Mouse (Mus musculus) kidney, adult 18-20 months (tissue): ENCODE measurements at regions not wholly inside any gene's neighbourhood (a gene's known extent, or its start where the extent isn't known, plus 50 kb on each side); places are given as distances from the start of the nearest gene placed in this dataset.

ENCODE experiments used
- DNase-seq: peaks from one replicate; pipeline ENCODE4 v3.0.0; 2021

DNA sequence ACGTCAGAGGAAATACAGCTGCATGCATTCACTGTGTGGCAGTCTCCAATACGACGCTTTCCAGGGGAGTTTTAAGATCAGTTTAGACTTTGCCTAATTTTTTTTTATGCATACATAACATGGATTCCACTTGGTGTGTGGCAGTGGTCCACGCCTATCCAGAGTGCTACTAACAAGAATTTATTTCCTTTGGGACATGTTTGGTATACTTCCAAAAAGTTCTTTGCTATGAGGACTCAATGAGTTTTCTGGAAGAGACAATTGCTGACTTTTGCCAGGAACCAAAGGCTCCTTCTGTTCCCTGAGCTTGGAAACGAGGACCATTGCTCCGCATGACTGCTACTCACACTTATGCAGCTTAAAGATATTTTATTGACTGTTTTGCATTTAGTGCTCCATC lies 59.2 kb downstream of the Marcks start:
- DNase-seq: no peak

DNA sequence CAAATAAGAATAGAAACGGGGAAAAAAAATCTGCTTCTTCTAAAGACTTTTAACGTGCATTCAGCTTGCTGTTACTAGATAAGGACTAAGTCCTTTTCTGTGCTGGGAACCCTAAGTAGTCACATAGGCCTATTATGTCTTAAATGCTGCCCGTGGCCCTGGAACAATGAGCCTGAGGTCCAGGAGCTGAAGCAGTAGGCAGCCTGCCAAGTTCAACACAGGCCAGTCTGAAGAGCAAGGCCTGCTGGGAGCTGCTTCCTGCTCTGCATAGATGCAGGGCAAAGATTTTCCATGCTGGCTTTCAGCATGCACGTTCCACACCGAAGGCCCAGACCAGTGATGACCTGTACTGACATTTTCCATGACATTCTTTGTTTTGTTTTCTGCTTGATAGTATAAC lies 60.3 kb downstream of the Marcks start:
- DNase-seq: peak; percentile 77

DNA sequence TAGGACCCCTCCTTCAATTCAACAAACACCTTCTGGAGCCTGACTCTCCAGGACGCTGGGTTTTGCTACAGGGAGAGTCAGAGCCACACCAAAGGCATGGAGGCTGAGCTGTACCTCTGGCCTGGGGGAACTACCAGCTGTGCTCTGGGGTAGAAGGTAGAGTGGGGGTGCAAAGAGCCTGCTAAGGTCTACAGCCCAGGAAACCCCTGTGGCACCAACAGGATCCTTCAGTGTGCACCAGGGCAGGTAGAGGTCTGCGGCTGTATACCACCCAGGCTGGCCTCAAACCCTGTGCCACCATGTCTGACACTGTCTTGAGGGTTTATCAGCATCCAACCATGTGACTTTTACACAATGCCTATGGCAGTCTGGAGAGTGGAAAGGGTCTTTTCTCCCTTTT lies 61.0 kb downstream of the Marcks start:
- DNase-seq: no peak

DNA sequence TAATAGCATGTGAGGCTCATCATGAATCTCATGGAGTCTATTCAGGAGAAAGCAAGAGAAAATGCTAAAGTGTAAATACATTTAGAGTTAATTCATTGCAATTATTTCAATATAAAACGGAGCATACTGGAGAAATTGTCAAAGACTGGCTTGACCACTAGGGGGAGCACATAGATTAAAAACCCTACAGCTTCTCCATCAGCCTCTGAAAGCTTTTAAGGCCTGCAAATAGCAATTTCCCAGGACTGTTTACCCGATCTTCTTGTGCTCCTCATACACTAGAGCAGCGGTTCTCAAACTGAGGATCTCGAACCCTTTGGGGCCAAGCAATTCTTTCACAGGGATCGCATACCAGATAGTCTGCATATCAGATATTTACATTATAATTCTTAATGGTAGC lies 65.9 kb downstream of the Marcks start:
- DNase-seq: no peak

DNA sequence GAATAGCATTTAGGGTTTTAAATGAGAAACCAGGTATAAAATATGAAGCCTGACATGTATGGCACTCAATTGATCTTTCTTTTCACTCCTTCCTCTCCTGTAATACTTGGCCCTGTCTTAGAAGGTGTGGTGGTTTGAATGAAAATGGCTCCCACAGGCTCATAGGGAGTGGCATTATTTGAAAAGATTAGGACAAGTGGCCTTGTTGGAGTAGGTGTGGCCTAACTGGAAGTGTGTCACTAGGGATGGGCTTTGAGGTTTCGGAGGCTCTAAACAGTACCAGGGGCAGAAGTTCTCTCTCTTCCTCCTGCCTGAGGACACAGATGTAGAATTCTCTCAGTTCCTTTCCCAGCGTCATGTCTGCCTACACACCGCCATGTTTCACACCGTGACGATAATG lies 66.7 kb downstream of the Marcks start:
- no peak for DNase-seq

DNA sequence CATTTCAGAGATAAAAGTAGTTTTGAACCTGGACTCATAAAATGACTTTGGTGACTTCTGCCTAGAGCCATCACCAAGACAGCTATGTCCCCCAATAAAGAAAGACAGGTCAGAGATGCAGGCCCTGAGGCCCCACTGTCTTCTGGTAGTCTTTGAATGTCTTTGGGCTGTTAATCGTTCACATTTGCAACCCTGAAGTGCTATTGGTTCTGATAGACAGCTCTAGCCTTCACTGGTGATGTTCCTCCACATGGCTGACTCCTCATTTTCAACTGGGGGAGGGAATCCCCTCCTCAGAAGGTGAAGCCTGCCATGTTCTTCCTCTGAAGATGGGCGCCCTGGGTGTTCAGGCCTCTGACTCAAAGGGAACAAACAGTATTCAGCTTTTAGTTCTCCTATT lies 67.3 kb downstream of the Marcks start:
- no peak for DNase-seq
